Mouse (Mus musculus) liver, embryonic 12.5 days (tissue): ENCODE results near the gene Btg3. TPM values are rescaled to one million over a fixed set of nuclear protein-coding genes. Genes with fewer than 3 reads are reported as not detected.

Source experiments
- ATAC-seq: fragments of 200-750 bp; cut with Nextera tagmentation; 2 replicates; pipeline ENCODE4 v1.8.0; 2017; ENCODE audit warnings: moderate number of reproducible peaks, mild to moderate bottlenecking, moderate library complexity
- H3K27ac ChIP-seq: fragments of 300-500 bp; sonication (generic); 2 replicates; pipeline ENCODE4 v1.5.1; 2016; ENCODE audit warnings: mild to moderate bottlenecking
- H3K27me3 ChIP-seq: fragments of 300-500 bp; sonication (generic); replicated peaks from 2 replicates; pipeline ENCODE4 v1.6.1; 2016; ENCODE audit warnings: mild to moderate bottlenecking, moderate library complexity
- H3K36me3 ChIP-seq: fragments of 300-500 bp; sonication (generic); 2 replicates; pipeline ENCODE4 v1.6.1; 2016; ENCODE audit warnings: mild to moderate bottlenecking, moderate library complexity
- H3K4me1 ChIP-seq: fragments of 300-500 bp; sonication (generic); 2 replicates; pipeline ENCODE4 v1.6.1; 2016
- H3K4me2 ChIP-seq: fragments of 300-500 bp; sonication (generic); 2 replicates; pipeline ENCODE4 v1.6.1; 2016; ENCODE audit warnings: mild to moderate bottlenecking, moderate library complexity
- H3K4me3 ChIP-seq: fragments of 300-500 bp; sonication (generic); 2 replicates; pipeline ENCODE4 v1.5.1; 2016; ENCODE audit warnings: mild to moderate bottlenecking, moderate library complexity
- H3K9ac ChIP-seq: fragments of 300-500 bp; sonication (generic); 2 replicates; pipeline ENCODE4 v1.6.1; 2016; ENCODE audit warnings: mild to moderate bottlenecking, moderate library complexity
- H3K9me3 ChIP-seq: fragments of 300-500 bp; sonication (generic); replicated peaks from 2 replicates; pipeline ENCODE4 v1.6.1; 2016; ENCODE audit warnings: mild to moderate bottlenecking, moderate library complexity
- WGBS: fragments of 180-500 bp; shearing (Covaris S2); methylation state at CpG from one replicate; pipeline ENCODE4 v1.1.7; 2016; ENCODE audit not compliant: insufficient replicate concordance; 5-methylcytosine and 5-hydroxymethylcytosine counted together
- polyA plus RNA-seq: library from polyadenylated mRNA; unstranded; fragments of >200 nt; fragmentation: Nextera tagmentation; extraction: Ambion mirVana; gene quantifications from 2 replicates; pipeline ENCODE4 v1.2.1, GENCODE M21; 2016

Gene Btg3
- polyA plus RNA-seq, 1 experiment from 2014 or later = 39.0 TPM

DNA sequence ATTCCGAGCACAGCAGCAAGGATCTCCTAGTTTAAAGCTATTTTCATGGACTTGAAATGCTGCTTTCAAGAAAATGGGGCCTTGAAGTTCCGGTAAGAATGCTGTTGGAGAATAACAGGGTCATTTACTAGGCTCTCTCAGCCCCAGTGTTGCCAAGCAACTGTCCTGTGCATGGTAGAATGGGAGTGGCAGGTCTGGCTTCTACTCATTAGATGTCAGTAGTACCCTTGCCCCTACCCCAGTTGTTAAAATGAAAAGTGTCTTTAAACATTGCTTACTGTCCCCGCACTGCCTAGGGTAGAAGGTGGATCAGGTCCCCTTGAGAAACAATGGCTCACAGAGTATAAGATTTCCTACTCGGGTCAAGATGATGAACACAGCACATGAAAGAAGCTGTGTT, 35.6 kb downstream of the Btg3 start:
- Histone ChIP-seq H3K36me3 (no peaks in the 10 kb centered on the region), H3K4me2 (no peak overlapping the region), H3K4me1 (no peaks in the 10 kb centered on the region), H3K9ac (no peak overlapping the region), H3K27ac (no peak overlapping the region), H3K27me3 (no peaks in the 10 kb centered on the region), H3K9me3 (no peaks in the 10 kb centered on the region), H3K4me3 (no peak overlapping the region)
- 77% methylated on average over 4 of the region's 4 CpGs for WGBS
- ATAC-seq = no peak

DNA sequence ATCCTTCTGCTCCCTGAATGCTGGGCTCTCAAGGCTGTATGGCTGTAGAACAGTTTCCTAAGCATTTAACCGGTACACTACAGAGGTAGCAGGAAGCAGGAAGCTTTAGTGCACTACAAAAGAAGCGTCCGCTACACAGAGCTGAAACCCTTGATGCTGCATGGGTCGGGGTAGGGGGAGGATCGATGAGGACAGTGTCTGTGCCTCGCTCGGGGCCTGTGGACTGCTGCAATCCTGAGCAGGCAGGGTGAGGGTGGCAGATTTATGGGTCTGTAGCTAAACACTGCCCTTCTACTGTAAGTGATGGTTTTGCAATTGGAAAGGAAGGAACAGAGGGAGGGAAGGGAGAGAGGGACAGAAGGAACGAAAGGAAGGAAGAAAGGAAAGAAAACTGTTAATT, 39.8 kb downstream of the Btg3 start:
- Histone ChIP-seq H3K4me3 (no peak overlapping the region), H3K4me2 (no peak overlapping the region), H3K9me3 (no peaks in the 10 kb centered on the region), H3K4me1 (no peaks in the 10 kb centered on the region), H3K27me3 (no peaks in the 10 kb centered on the region), H3K9ac (no peak overlapping the region), H3K36me3 (peaks cover 20% of the 10 kb centered on the region), H3K27ac (no peak overlapping the region)
- 63% methylated on average over 8 of the region's 8 CpGs for WGBS
- ATAC-seq = no peak

DNA sequence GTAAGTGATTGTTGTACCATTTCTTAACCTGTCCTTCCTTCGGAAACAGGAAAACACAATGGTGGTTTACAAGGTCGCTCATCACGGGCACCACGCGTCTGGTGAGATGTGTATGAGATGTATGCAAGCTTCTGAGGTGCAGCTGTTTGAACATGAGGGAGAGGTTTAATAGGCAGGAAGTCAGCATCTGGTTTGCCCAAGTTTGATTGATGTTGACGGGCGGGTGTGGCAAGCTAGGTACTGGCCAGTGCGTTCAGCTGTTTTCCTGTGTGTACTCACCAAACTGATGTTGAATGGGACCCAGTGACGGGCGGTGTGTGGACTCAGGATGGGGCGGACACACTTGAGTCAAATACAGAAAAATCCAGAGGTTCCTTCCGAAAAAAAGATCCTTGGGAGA, 49.0 kb downstream of the Btg3 start:
- Histone ChIP-seq H3K9me3 (no peaks in the 10 kb centered on the region), H3K4me2 (no peak overlapping the region)
- ATAC-seq = no peak

DNA sequence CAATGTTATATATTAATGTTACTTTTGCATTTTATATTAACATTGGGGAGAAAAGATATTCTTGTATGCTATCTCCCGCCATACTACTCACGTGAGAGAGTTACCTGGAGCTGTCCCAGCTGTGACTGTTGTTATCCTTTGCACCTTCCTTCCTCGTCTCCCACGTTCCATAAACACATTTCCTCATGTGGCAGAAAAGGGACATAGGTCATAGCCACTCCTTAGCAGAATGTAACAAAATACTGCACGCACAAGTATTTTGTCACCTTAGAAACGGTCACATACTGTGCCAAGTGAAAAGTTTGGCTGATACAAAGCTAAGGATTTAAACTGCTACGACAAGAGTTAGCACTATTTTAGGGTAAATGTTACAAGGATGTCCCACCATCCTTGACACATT, 49.4 kb downstream of the Btg3 start:
- 72% methylated on average over 7 of the region's 7 CpGs for WGBS
- Histone ChIP-seq H3K36me3 (0 out of 2 replicates have a peak, but pooled peaks cover 2% of the 10 kb centered on the region), H3K27ac (no peak overlapping the region), H3K9me3 (no peaks in the 10 kb centered on the region), H3K4me3 (no peak overlapping the region), H3K9ac (no peak overlapping the region), H3K4me1 (no peaks in the 10 kb centered on the region), H3K4me2 (no peak overlapping the region), H3K27me3 (no peaks in the 10 kb centered on the region)
- no peak for ATAC-seq

More for the DNA sequence above, 49.0 kb downstream of the Btg3 start:
- WGBS = 79% methylated on average over 12 of the region's 12 CpGs
- Histone ChIP-seq H3K36me3 (0 out of 2 replicates have a peak, but pooled peaks cover 4% of the 10 kb centered on the region), H3K27me3 (no peaks in the 10 kb centered on the region), H3K27ac (no peak overlapping the region), H3K4me1 (no peaks in the 10 kb centered on the region), H3K9ac (no peak overlapping the region), H3K4me3 (no peak overlapping the region)

DNA sequence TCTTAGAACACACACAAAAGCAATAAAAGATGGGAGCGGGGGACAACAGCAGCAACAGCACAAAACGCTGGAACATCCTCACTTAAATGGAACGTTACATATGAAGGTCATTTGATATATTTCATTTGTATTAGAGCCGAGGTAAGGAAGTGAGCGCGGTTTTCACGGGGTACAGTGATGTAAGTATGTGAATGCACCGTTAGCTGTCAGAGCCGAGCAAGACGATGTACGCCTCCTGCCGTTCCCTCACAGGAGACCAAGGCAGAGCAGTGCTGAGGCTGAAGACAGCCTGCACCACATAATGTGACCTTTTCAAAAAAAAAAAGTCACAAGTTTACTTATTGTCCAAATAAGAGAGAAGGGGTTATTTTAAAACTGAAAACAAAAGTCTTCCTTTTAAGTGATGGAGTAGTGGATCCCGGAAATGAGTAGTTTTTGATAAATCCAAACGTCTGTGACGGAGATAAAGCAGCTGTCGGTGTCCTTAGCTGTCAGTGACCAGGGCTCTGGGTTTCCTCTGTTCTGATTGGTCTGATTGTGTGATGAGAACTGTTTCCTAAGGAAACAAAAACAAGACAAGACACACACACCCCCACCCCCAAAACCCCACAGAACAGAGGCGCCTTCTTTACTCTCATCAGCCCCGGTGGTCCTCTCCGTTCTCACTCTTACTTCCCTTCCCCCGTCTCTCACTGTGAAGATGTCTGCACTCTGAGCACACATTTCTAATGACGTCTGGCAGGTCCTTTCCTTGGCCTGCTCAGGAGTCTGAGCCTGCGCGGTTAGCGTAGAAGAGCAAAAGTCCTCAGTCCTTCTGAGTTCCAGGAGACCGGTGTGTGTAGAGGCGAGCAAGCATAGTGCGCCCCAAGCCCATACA, 50.8 kb downstream of the Btg3 start:
- no peak for ATAC-seq
- no peak overlapping the region for H3K9ac ChIP-seq
- H3K27me3 ChIP-seq = no peaks in the 10 kb centered on the region
- no peaks in the 10 kb centered on the region for H3K4me1 ChIP-seq
- H3K27ac ChIP-seq = no peak overlapping the region
- H3K36me3 ChIP-seq = 0 out of 2 replicates have a peak, but pooled peaks cover 2% of the 10 kb centered on the region
- WGBS = 72% methylated on average over 27 of the region's 27 CpGs
- no peak overlapping the region for H3K4me3 ChIP-seq
- H3K9me3 ChIP-seq = no peaks in the 10 kb centered on the region
- H3K4me2 ChIP-seq = no peak overlapping the region

DNA sequence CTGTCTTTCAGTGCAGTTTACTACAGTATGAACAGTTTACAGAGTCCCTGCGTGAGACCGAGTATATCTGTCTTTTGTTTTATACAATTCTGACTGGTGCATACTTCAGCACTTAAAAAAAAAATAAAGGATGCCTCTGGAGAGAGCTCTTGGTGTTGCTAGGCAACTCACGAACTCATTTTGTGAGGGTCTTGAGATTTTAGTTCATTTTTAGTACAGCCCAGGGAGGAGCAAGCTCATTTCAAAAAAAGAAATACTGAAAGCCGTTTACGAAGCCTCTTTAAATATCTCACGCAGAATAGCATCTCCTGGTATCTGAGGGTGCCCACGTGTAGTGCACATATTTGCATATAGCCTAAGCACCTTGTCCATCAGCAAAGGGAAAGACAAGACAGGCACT, 54.9 kb downstream of the Btg3 start:
- Histone ChIP-seq H3K4me3 (no peak overlapping the region), H3K4me2 (no peak overlapping the region), H3K27me3 (no peaks in the 10 kb centered on the region), H3K27ac (no peak overlapping the region), H3K9me3 (no peaks in the 10 kb centered on the region), H3K4me1 (no peaks in the 10 kb centered on the region), H3K9ac (no peak overlapping the region), H3K36me3 (no peaks in the 10 kb centered on the region)
- 54% methylated on average over 7 of the region's 7 CpGs for WGBS
- ATAC-seq = no peak

DNA sequence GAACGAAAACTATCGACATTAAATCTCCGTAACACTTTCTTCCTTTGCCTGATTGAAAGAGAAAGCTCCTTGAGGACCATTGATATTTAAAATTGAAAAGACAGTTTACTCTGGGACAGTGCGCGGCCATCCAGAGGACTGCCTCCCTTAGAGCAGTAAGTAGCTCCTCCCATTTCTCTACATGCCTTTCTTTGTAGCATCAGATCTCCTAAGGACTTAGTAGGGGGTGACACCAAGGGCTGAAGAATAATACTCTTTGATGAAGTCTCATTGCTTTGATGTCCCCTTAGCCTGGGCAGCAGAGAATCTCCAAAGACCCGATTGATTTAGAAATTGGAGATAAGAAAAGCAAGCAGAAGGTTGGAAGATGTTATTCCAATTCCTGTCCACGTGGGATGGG, 55.4 kb downstream of the Btg3 start:
- no peaks in the 10 kb centered on the region for H3K27me3 ChIP-seq
- no peak overlapping the region for H3K27ac ChIP-seq
- no peak for ATAC-seq
- H3K9me3 ChIP-seq = no peaks in the 10 kb centered on the region
- no peak overlapping the region for H3K4me3 ChIP-seq
- H3K4me2 ChIP-seq = no peak overlapping the region
- no peaks in the 10 kb centered on the region for H3K36me3 ChIP-seq
- H3K4me1 ChIP-seq = no peaks in the 10 kb centered on the region
- 20% methylated on average over 7 of the region's 7 CpGs for WGBS
- no peak overlapping the region for H3K9ac ChIP-seq

DNA sequence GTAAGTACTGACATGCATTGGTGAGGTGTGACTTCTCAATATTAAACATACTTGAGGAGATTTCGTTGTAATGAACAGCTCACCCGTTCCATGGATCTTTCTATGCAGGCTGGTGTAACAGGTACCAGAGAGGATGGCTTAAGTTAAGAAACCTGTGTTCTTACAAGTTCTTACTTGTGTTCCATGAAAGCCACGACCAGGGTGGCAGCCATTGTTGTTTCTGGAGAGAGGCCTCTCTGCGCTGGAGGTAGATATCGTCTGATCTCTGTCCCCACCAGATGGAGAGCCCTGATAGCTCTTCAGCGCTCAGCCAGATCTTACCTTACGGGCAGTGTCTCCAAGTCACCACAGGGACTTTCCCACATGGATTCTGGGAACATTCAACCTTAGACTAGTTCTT, 57.3 kb downstream of the Btg3 start:
- WGBS = 51% methylated on average over 7 of the region's 7 CpGs
- no peak overlapping the region for H3K4me2 ChIP-seq
- H3K4me3 ChIP-seq = no peak overlapping the region
- H3K27me3 ChIP-seq = no peaks in the 10 kb centered on the region
- no peaks in the 10 kb centered on the region for H3K9me3 ChIP-seq
- no peak overlapping the region for H3K27ac ChIP-seq
- H3K4me1 ChIP-seq = no peaks in the 10 kb centered on the region
- no peak for ATAC-seq
- no peak overlapping the region for H3K9ac ChIP-seq
- H3K36me3 ChIP-seq = no peaks in the 10 kb centered on the region

DNA sequence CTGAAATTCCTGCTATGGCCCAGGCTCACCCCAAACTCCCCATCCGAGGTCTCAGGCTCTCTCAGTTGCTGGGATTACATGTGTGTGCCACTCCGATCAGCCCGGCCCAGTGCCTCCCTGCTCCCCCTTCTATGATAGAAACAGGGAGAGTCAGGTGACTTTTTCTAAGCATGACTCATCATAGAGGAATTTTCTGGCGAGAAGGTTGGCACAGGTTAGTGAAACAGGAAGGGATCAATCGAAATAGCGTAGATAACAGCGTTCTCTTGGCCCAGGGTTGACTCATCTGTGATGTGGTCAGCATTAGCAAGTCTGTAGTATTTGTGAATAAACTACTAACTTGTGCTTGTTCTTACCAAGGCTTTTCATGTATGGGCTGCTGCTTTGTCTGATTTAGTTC, 59.0 kb downstream of the Btg3 start:
- Histone ChIP-seq H3K4me1 (no peaks in the 10 kb centered on the region), H3K27ac (no peak overlapping the region), H3K4me3 (no peak overlapping the region), H3K36me3 (no peaks in the 10 kb centered on the region), H3K27me3 (no peaks in the 10 kb centered on the region), H3K9me3 (no peaks in the 10 kb centered on the region), H3K9ac (no peak overlapping the region), H3K4me2 (no peak overlapping the region)
- ATAC-seq = no peak; the same call in 1 of the 2 replicates
- 39% methylated on average over 7 of the region's 7 CpGs for WGBS

DNA sequence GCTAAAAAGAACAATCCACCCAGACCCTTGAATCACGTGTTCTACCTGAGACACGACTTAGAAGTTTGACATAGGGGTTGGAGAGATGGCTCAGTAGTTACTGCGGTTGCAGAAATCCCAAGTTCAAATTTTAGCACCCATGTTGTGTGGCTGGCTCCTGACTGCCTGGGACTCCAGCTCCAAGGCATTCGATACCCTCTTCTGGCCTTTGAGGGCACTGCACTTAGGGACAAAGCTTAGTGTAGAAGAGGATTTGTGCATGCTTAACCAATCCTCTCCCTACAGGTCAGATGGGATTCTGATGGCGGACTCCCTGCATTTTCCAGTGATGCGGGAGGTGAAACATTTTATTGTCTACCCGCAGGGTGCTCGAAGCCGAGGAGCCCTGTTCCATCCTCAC, 60.1 kb downstream of the Btg3 start:
- Histone ChIP-seq H3K4me1 (no peaks in the 10 kb centered on the region), H3K4me3 (no peak overlapping the region)
- peak; percentile 39; the same call in 1 of the 2 replicates for ATAC-seq

DNA sequence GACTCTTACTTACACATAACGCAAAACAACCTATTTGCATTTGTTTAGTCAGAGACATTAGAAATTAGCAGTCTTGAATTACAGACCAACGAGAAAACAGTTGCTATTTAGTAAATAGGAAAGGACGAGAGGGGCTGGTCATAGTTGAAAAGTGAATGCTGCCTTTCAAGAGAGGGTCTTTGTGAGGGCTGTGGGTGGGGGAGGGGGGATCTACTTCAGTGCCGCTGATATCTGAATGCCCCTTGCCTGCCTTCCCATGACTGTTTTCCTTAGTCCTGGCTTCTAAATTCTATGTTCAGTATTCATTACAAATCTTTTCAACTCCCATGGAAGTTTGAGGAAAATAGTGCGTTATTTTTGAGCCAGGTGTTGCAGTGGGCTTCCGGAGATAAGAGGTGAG, 63.0 kb downstream of the Btg3 start:
- Histone ChIP-seq H3K36me3 (no peaks in the 10 kb centered on the region), H3K27me3 (no peaks in the 10 kb centered on the region), H3K4me3 (no peak overlapping the region), H3K9ac (no peak overlapping the region), H3K4me2 (no peak overlapping the region), H3K27ac (no peak overlapping the region), H3K9me3 (no peaks in the 10 kb centered on the region), H3K4me1 (no peaks in the 10 kb centered on the region)
- 63% methylated on average over 6 of the region's 6 CpGs for WGBS
- no peak for ATAC-seq

More for the DNA sequence above, 60.1 kb downstream of the Btg3 start:
- H3K27ac ChIP-seq = no peak overlapping the region
- H3K36me3 ChIP-seq = no peaks in the 10 kb centered on the region
- H3K4me2 ChIP-seq = no peak overlapping the region
- 63% methylated on average over 9 of the region's 9 CpGs for WGBS
- H3K27me3 ChIP-seq = no peaks in the 10 kb centered on the region
- no peak overlapping the region for H3K9ac ChIP-seq
- no peaks in the 10 kb centered on the region for H3K9me3 ChIP-seq

DNA sequence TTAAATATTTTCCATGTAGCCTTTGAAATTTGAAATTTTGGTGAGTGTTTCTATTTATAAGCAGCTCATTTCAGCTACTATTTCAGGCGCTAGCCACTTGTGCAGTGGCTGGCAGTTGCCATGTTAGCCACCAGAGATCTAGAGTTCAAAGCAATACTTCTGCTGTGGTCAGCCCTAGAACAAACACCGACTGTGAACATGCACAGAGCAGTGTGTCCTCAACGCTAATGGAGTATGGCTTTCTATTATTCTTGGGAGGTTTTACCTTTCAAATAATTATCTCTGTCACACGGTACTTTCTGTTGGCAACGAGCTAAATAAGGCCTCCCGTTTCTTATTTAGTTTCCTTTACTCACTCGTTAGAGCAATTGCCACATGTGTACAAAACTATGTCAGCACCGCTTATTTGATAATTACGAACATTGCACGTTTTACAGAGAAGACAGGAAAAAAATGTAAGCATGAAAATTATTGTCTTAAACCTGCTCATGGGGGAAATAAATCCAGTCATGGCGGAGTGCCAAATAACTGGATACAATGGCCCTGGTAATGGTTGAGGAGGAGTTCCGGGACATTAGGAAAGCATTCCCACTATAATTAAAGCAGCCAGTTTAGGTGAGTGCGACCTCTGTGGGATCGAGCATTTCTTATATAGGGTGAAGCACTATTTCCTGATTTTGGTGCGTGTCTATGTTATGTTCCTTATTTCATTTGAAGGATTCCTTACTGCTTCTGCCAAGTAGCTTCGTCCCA, 63.7 kb downstream of the Btg3 start:
- H3K36me3 ChIP-seq = no peaks in the 10 kb centered on the region
- H3K27ac ChIP-seq = no peak overlapping the region
- no peaks in the 10 kb centered on the region for H3K9me3 ChIP-seq
- H3K4me2 ChIP-seq = no peak overlapping the region
- H3K4me3 ChIP-seq = no peak overlapping the region
- H3K27me3 ChIP-seq = no peaks in the 10 kb centered on the region
- H3K9ac ChIP-seq = no peak overlapping the region
- no peaks in the 10 kb centered on the region for H3K4me1 ChIP-seq
- WGBS = 72% methylated on average over 16 of the region's 16 CpGs
- ATAC-seq = no peak
